Mouse (Mus musculus) midbrain, embryonic 12.5 days (tissue): ENCODE data around the gene Cox4i2. TPM values are rescaled to one million over a fixed set of nuclear protein-coding genes. Genes with fewer than 3 reads are reported as not detected.

Experiments used
- ATAC-seq: fragments of 200-750 bp; cut with Nextera tagmentation; 2 replicates; pipeline ENCODE4 v1.8.0; 2017; ENCODE audit warnings: low read depth, moderate TSS enrichment, moderate library complexity; ENCODE audit not compliant: low FRiP score
- H3K27ac ChIP-seq: fragments of 300-500 bp; sonication (generic); replicated peaks from 2 replicates; pipeline ENCODE4 v1.5.1; 2016; ENCODE audit warnings: mild to moderate bottlenecking
- H3K27me3 ChIP-seq: fragments of 300-500 bp; sonication (generic); 2 replicates; pipeline ENCODE4 v1.6.1; 2016; ENCODE audit warnings: mild to moderate bottlenecking
- H3K36me3 ChIP-seq: fragments of 300-500 bp; sonication (generic); 2 replicates; pipeline ENCODE4 v1.6.1; 2016
- H3K4me1 ChIP-seq: fragments of 300-500 bp; sonication (generic); 2 replicates; pipeline ENCODE4 v1.6.1; 2016
- H3K4me2 ChIP-seq: fragments of 300-500 bp; sonication (generic); replicated peaks from 2 replicates; pipeline ENCODE4 v1.6.1; 2016; ENCODE audit warnings: mild to moderate bottlenecking, moderate library complexity
- H3K4me3 ChIP-seq: fragments of 300-500 bp; sonication (generic); 2 replicates; pipeline ENCODE4 v1.5.1; 2016; ENCODE audit warnings: mild to moderate bottlenecking
- H3K9ac ChIP-seq: fragments of 300-500 bp; sonication (generic); replicated peaks from 2 replicates; pipeline ENCODE4 v1.6.1; 2016; ENCODE audit warnings: mild to moderate bottlenecking, moderate library complexity
- H3K9me3 ChIP-seq: fragments of 300-500 bp; sonication (generic); 2 replicates; pipeline ENCODE4 v1.6.1; 2016; ENCODE audit warnings: mild to moderate bottlenecking
- WGBS: fragments of 180-500 bp; shearing (Covaris S2); methylation state at CpG from one replicate; pipeline ENCODE4 v1.1.7; 2016; 5-methylcytosine and 5-hydroxymethylcytosine counted together
- polyA plus RNA-seq: library from polyadenylated mRNA; unstranded; fragments of >200 nt; fragmentation: Nextera tagmentation; extraction: Ambion mirVana; gene quantifications from 2 replicates; pipeline ENCODE4 v1.2.1, GENCODE M21; 2016

Cox4i2 gene
- polyA plus RNA-seq, 1 experiment from 2014 or later: 3.9 TPM

GRCm38 (mm10) chr2:152776019-152776418, 22.0 kb downstream of the Cox4i2 start:
- H3K9me3 ChIP-seq: no peaks in the 10 kb centered on the region
- H3K27ac ChIP-seq: no peak overlapping the region
- H3K36me3 ChIP-seq: peaks cover 18% of the 10 kb centered on the region
- H3K4me3 ChIP-seq: no peak overlapping the region
- H3K4me1 ChIP-seq: no peaks in the 10 kb centered on the region
- ATAC-seq: no peak
- H3K9ac ChIP-seq: no peak overlapping the region
- no peaks in the 10 kb centered on the region for H3K27me3 ChIP-seq
- no peak overlapping the region for H3K4me2 ChIP-seq
- 82% methylated on average over 3 of the region's 3 CpGs for WGBS

- no peaks in the 10 kb centered on the region for H3K27me3 ChIP-seq
- WGBS: 83% methylated on average over 2 of the region's 2 CpGs
- H3K4me2 ChIP-seq: no peak overlapping the region
- no peaks in the 10 kb centered on the region for H3K9me3 ChIP-seq
- H3K9ac ChIP-seq: no peak overlapping the region
- no peaks in the 10 kb centered on the region for H3K4me1 ChIP-seq
- H3K36me3 ChIP-seq: peaks cover 23% of the 10 kb centered on the region
- no peak for ATAC-seq
- no peak overlapping the region for H3K27ac ChIP-seq
- H3K4me3 ChIP-seq: no peak overlapping the region
Observed at GRCm38 (mm10) chr2:152776435-152776834, 22.5 kb downstream of the Cox4i2 start.

- no peaks in the 10 kb centered on the region for H3K27me3 ChIP-seq
- no peaks in the 10 kb centered on the region for H3K9me3 ChIP-seq
- H3K4me2 ChIP-seq: no peak overlapping the region
- H3K4me1 ChIP-seq: no peaks in the 10 kb centered on the region
- no peak overlapping the region for H3K4me3 ChIP-seq
- H3K36me3 ChIP-seq: peaks cover 27% of the 10 kb centered on the region
- 88% methylated on average over 3 of the region's 3 CpGs for WGBS
- ATAC-seq: no peak
- no peak overlapping the region for H3K9ac ChIP-seq
- no peak overlapping the region for H3K27ac ChIP-seq
Observed at GRCm38 (mm10) chr2:152777081-152777480, 23.1 kb downstream of the Cox4i2 start.

DNA sequence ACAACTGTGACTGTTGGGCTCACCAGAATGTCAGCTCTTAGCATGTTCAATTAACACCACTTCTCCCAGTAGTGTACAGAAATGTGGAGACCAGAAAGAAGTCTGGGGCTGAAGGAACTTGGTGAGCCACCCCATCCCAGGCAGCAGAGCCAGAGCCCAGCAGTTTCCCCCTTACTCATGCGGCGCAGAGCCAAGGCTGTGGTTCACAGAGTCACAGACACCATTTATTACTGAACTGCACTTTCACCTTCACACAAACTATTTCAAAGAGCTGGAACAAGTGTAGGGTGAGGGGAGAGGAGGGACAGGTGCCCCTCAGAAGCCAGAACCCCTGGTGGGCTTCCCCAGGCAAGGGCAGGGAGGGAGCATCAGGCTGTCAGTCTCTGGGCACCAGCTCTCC, 26.5 kb downstream of the Cox4i2 start:
- Histone ChIP-seq H3K9ac (no peak overlapping the region), H3K4me2 (no peak overlapping the region), H3K27me3 (no peaks in the 10 kb centered on the region), H3K27ac (no peak overlapping the region), H3K4me3 (no peak overlapping the region), H3K36me3 (peaks cover 30% of the 10 kb centered on the region), H3K9me3 (no peaks in the 10 kb centered on the region), H3K4me1 (no peaks in the 10 kb centered on the region)
- 96% methylated on average over 2 of the region's 2 CpGs for WGBS
- ATAC-seq: no peak

DNA sequence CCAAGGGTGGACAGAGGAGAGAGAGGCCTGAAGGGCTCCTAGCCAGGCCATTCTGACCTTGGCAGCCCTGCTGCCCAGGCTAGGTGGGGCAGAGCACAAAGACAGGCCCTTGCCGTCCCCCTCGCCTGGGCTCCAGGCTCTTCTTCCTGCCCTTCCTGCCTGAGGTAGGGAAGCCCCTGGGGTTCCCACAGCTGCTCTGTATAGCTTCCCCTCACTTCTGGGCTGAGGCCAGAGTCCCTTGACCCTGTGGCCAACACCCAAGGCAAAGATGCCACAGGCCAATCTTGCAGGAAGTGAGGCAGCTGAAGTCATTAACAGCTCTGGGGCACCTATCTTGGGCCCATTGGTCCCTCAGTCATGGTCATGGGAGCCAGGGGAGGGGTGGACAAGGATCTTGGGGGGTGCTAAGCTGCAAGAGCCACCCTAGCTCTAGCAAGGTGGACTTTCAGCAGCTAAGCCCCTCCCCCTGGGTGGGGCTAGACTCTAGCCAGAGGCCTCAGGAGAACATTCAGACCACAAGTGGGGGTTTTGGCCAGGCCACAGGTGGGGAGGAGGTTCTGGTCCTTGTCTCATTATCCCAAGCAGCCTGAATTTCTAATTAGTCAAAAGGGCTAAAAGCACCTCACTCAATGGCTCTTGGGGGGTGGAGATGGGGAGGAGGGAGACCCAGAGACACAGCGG, 27.2 kb downstream of the Cox4i2 start:
- ATAC-seq: no peak
- 93% methylated on average over 3 of the region's 3 CpGs for WGBS
- no peak overlapping the region for H3K9ac ChIP-seq

GRCm38 (mm10) chr2:152782656-152783055, 28.7 kb downstream of the Cox4i2 start:
- 91% methylated on average over 5 of the region's 5 CpGs for WGBS
- H3K4me2 ChIP-seq: no peak overlapping the region
- no peaks in the 10 kb centered on the region for H3K4me1 ChIP-seq
- no peak overlapping the region for H3K4me3 ChIP-seq
- peaks cover 27% of the 10 kb centered on the region for H3K36me3 ChIP-seq
- no peak overlapping the region for H3K9ac ChIP-seq
- H3K27me3 ChIP-seq: no peaks in the 10 kb centered on the region
- no peak for ATAC-seq
- H3K27ac ChIP-seq: no peak overlapping the region
- H3K9me3 ChIP-seq: no peaks in the 10 kb centered on the region

More for the DNA sequence above, 27.2 kb downstream of the Cox4i2 start:
- H3K27ac ChIP-seq: no peak overlapping the region
- H3K36me3 ChIP-seq: peaks cover 30% of the 10 kb centered on the region
- H3K4me1 ChIP-seq: no peaks in the 10 kb centered on the region
- H3K4me2 ChIP-seq: no peak overlapping the region
- H3K9me3 ChIP-seq: no peaks in the 10 kb centered on the region
- no peak overlapping the region for H3K4me3 ChIP-seq
- H3K27me3 ChIP-seq: no peaks in the 10 kb centered on the region

DNA sequence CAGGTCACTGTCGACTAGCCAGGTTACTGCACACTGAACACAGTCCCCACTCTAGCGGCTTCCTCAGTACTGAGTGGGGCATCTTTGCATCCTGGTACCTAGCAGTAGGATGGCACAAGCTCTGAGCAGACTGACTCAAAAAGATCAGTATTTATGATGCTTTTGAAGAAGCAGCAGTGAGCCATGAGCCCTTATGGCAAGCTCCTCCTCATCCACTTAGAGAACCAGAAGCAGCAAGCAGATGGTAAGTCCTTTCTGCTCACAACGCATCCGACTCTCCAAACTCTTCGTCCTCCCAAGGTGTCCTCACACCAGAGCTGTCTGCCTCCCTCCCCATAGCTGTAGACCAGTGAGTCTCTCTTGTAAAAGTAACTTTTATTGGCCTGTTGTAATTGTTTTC, 29.3 kb downstream of the Cox4i2 start:
- no peaks in the 10 kb centered on the region for H3K27me3 ChIP-seq
- H3K4me1 ChIP-seq: no peaks in the 10 kb centered on the region
- no peak overlapping the region for H3K9ac ChIP-seq
- no peak overlapping the region for H3K27ac ChIP-seq
- no peak for ATAC-seq
- H3K4me3 ChIP-seq: no peak overlapping the region
- H3K4me2 ChIP-seq: no peak overlapping the region
- 93% methylated on average over 5 of the region's 5 CpGs for WGBS
- peaks cover 25% of the 10 kb centered on the region for H3K36me3 ChIP-seq
- no peaks in the 10 kb centered on the region for H3K9me3 ChIP-seq

DNA sequence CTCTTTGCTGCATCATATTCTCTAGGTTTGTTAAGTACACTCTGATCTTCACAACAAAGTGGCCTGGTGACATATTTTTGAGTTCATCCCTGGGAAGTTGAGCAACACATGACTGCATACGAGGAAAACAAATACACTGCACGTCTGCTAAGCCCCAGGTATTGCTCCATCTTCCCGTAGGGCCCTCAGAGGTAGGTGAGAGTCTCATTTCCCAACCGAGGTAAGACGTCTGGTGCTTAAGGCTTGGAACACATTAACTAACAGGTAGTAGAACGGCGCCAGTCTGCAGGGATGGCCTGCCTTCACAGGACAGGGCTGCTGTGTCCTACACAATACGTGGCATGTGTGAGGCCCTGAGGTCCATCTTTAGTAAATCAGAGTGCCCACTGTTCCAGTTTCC, 30.7 kb downstream of the Cox4i2 start:
- Histone ChIP-seq H3K36me3 (peaks cover 20% of the 10 kb centered on the region), H3K27me3 (no peaks in the 10 kb centered on the region), H3K27ac (no peak overlapping the region), H3K9ac (no peak overlapping the region), H3K4me1 (peaks cover 7% of the 10 kb centered on the region; the same call in 1 of the 2 replicates), H3K4me3 (no peak overlapping the region), H3K9me3 (no peaks in the 10 kb centered on the region), H3K4me2 (no peak overlapping the region)
- no peak for ATAC-seq
- 95% methylated on average over 8 of the region's 8 CpGs for WGBS

DNA sequence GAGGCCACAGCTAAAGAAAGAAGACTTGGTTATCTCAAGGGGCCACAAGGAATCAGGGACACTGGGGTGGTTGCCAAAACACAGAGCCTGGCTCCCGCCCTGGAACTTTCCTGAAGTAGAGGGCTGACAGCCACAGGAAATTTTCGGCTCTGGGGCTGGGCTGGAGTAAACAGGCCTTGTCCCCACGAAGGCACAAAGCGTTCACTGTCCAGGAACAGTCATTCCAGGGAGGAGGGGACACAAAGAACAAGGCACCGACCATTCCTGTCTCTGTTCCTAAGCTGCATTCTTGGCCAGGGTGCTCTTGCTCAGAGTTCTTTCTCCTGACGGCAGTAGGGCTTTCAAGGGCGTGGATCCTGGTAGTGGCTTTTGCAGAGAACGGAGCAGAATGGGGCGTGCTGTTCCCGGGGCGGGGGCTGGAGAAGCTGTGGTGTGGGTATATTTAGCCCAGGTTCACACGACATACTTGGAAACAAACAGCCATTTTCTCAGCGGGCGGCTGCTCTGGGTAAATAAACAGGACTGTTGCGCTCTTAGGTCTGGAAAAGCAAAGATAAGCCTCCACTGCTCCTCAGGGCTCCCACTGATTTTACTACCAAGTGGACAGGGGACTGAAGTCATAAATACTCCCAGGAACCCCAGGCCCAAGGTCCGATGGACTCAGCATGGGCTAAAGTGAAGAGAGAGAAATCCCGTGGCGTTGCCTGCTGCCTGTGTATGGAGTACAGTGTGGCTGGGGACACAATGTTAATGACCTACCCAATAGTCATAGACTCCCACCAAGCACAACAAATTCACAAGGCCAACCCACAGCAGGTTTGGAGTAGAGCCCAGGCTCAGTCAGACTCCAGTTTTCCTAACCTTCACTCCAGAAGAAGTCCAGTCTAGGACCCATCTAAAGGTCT, 31.7 kb downstream of the Cox4i2 start:
- peaks cover 17% of the 10 kb centered on the region for H3K36me3 ChIP-seq
- H3K4me3 ChIP-seq: no peak overlapping the region
- ATAC-seq: no peak
- no peak overlapping the region for H3K4me2 ChIP-seq
- no peak overlapping the region for H3K27ac ChIP-seq
- H3K9ac ChIP-seq: no peak overlapping the region
- no peaks in the 10 kb centered on the region for H3K9me3 ChIP-seq
- peaks cover 10% of the 10 kb centered on the region for H3K4me1 ChIP-seq
- H3K27me3 ChIP-seq: no peaks in the 10 kb centered on the region
- WGBS: 83% methylated on average over 18 of the region's 18 CpGs

- Histone ChIP-seq H3K27ac (no peak overlapping the region), H3K9ac (no peak overlapping the region), H3K4me1 (peaks cover 10% of the 10 kb centered on the region), H3K36me3 (peaks cover 6% of the 10 kb centered on the region; the same call in 1 of the 2 replicates), H3K27me3 (no peaks in the 10 kb centered on the region), H3K4me3 (no peak overlapping the region), H3K4me2 (no peak overlapping the region), H3K9me3 (no peaks in the 10 kb centered on the region)
- no peak for ATAC-seq
- 93% methylated on average over 2 of the region's 2 CpGs for WGBS
Observed at GRCm38 (mm10) chr2:152787136-152787535, 33.2 kb downstream of the Cox4i2 start.

DNA sequence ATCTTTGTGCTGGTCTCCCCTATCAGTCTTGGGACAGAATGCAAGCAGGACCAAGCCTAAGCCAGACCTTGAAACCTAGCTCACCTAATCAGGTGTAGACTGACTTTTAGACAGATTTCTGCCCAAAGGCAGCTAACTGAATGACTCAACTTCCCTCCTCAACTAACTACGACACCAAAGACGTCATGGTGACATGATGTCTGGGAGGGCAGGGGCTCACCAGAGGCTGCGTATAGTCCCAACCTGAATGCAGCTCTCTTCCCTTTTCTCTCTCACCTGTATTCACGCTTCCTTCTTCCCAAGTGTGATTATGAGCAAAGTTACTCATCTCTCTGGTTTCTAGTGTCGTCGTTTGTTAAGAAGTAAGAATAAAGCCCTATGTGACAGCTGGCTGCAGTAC, 33.6 kb downstream of the Cox4i2 start:
- ATAC-seq: no peak
- H3K27ac ChIP-seq: no peak overlapping the region
- no peak overlapping the region for H3K4me3 ChIP-seq
- peaks cover 3% of the 10 kb centered on the region; the same call in 1 of the 2 replicates for H3K36me3 ChIP-seq
- WGBS: 92% methylated on average over 6 of the region's 6 CpGs
- H3K27me3 ChIP-seq: no peaks in the 10 kb centered on the region
- H3K4me2 ChIP-seq: no peak overlapping the region
- H3K9ac ChIP-seq: no peak overlapping the region
- peaks cover 10% of the 10 kb centered on the region for H3K4me1 ChIP-seq
- no peaks in the 10 kb centered on the region for H3K9me3 ChIP-seq

DNA sequence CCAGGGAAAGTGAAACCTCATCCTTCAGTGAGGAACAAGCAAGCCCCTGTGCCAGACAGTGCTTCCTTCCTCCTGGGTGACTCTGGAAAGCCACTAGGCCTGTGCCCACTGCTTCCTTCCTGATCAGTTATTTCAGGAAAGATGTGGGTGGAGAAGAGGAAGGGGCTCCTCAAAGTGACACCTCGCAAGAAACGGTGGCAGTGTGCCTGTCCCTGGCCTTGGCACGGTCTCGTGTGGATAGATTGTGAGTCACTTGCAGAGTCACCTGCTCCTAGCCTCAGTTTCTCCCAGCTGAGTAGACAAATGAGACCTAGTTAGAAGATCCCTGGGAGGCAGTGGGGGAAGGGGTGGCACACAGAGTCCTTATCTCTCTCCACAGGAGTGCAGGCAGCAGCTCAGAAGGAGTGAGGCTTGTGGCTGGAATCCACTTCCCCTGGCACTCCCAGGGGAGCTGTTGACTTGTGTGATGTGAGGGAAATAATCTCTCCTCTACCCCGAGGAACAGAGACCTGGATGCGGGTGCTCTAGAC, 35.0 kb downstream of the Cox4i2 start:
- Histone ChIP-seq H3K27ac (0 out of 2 replicates have a peak overlapping the region, but pooled peaks have one; percentile 25), H3K36me3 (peaks cover 3% of the 10 kb centered on the region; the same call in 1 of the 2 replicates), H3K9me3 (no peaks in the 10 kb centered on the region), H3K4me1 (peaks cover 10% of the 10 kb centered on the region), H3K27me3 (no peaks in the 10 kb centered on the region), H3K4me3 (no peak overlapping the region), H3K9ac (no peak overlapping the region), H3K4me2 (no peak overlapping the region)
- no peak for ATAC-seq
- 68% methylated on average over 6 of the region's 6 CpGs for WGBS
